In genomic region chr15:12689716-12690381, GRCm38 (mm10) we compare ENCODE assay signal across 14 mouse cellular contexts. TPM values are rescaled to one million over a fixed set of nuclear protein-coding genes. Genes with fewer than 3 reads are reported as not detected.
DNase-seq lines count a peak whose midpoint lies in the region; ATAC-seq and TF ChIP-seq lines count a peak whose summit lies in the region.
"Had no signal": no experiment of that assay in that cellular context is flagged by ENCODE, and none has a peak within 500 bp of the region (broad histone marks: within the 10 kb centered on the region; RNA-seq: fewer than 3 reads in every experiment).

No protein-coding gene starts in this region.

- in situ Hi-C loops in CH12.LX (cut with MboI; ENCODE audit: low pct_ligation_motif_present, low pct_unique_long_range_greater_than_20kb, low sequenced_read_pairs), result no loop called here

- WGBS in forebrain, embryonic 13.5 days, result 83% methylated on average over 7 of the region's 7 CpGs
- WGBS in forebrain, embryonic 10.5 days, result 88% methylated on average over 7 of the region's 7 CpGs

- no peaks in the 10 kb centered on the region for H3K9me3 ChIP-seq in forebrain, embryonic 13.5 days (replicated peaks)
- no peaks in the 10 kb centered on the region; the same call in 1 of the 2 replicates for H3K9me3 ChIP-seq in forebrain, embryonic 10.5 days
- peaks cover 6% of the 10 kb centered on the region for H3K9me3 ChIP-seq in CH12.LX (replicated peaks; ENCODE audit: low read length)
- H3K9me3 ChIP-seq: midbrain, embryonic 13.5 days; neural tube, embryonic 15.5 days; stomach, embryonic 15.5 days had no signal

- TF ChIP-seq POLR2A in CH12.LX (IDR thresholded peaks at IDR 0.05; ENCODE audit: low read depth, low read length), result no peak

- H3K4me1 ChIP-seq in forebrain, embryonic 13.5 days, result no peaks in the 10 kb centered on the region
- peaks cover 18% of the 10 kb centered on the region for H3K4me1 ChIP-seq in forebrain, embryonic 10.5 days
- peaks cover 0 to 4% of the 10 kb centered on the region in 2 experiments; a peak in 2 of 4 replicates for H3K4me1 ChIP-seq in CH12.LX (ENCODE audit: control insufficient read depth in 1 of 2, insufficient read depth in 2 of 2)
- H3K4me1 ChIP-seq: midbrain, embryonic 13.5 days; neural tube, embryonic 15.5 days; stomach, embryonic 15.5 days had no signal

- TF ChIP-seq EP300 in CH12.LX (IDR thresholded peaks at IDR 0.05; ENCODE audit: low read length), result no peak

- ATAC-seq in forebrain, embryonic 13.5 days, result peak; percentile 43; the same call in 1 of the 2 replicates
- ATAC-seq: hindbrain, embryonic 16.5 days; midbrain, embryonic 13.5 days had no signal

- H3K4me3 ChIP-seq in forebrain, embryonic 13.5 days, result no peak overlapping the region
- no peak overlapping the region for H3K4me3 ChIP-seq in forebrain, embryonic 10.5 days
- H3K4me3 ChIP-seq in left cerebral cortex, adult 2 months, result no peak overlapping the region
- no peak overlapping the region for H3K4me3 ChIP-seq in CH12.LX (replicated peaks in 1 of 3; ENCODE audit: low read depth in 2 of 3, low read length in 2 of 3, poor library complexity in 1 of 3)
- H3K4me3 ChIP-seq: midbrain, embryonic 13.5 days; neural tube, embryonic 15.5 days; stomach, embryonic 15.5 days had no signal

- no peak overlapping the region for H3K9ac ChIP-seq in forebrain, embryonic 13.5 days
- H3K9ac ChIP-seq in CH12.LX (ENCODE audit: insufficient read depth, low read depth), result no peak overlapping the region
- H3K9ac ChIP-seq: midbrain, embryonic 13.5 days; neural tube, embryonic 15.5 days; stomach, embryonic 15.5 days had no signal

- no peak overlapping the region for H3K27ac ChIP-seq in forebrain, embryonic 13.5 days
- no peak overlapping the region for H3K27ac ChIP-seq in forebrain, embryonic 10.5 days
- no peak overlapping the region for H3K27ac ChIP-seq in left cerebral cortex, adult 2 months
- no peak overlapping the region for H3K27ac ChIP-seq in CH12.LX (ENCODE audit: insufficient read depth, low read depth)
- H3K27ac ChIP-seq: midbrain, embryonic 13.5 days; neural tube, embryonic 15.5 days; stomach, embryonic 15.5 days had no signal

- no peak overlapping the region for H3K4me2 ChIP-seq in forebrain, embryonic 13.5 days
- no peak overlapping the region for H3K4me2 ChIP-seq in CH12.LX (ENCODE audit: insufficient read depth, low read depth, poor library complexity, severe bottlenecking)
- H3K4me2 ChIP-seq: midbrain, embryonic 13.5 days; neural tube, embryonic 15.5 days; stomach, embryonic 15.5 days had no signal

- TF ChIP-seq CTCF in left cerebral cortex, adult 2 months (IDR thresholded peaks at IDR 0.05), result peak; percentile 43
- peak; percentile 28 to 46 for TF ChIP-seq CTCF in CH12.LX (conservative IDR thresholded peaks at IDR 0.05 in 1 of 2, IDR thresholded peaks at IDR 0.05 in 1 of 2; ENCODE audit: low read depth in 2 of 2, low read length in 2 of 2)

- H3K79me2 ChIP-seq in CH12.LX (replicated peaks; ENCODE audit: control insufficient read depth, extremely low read depth, insufficient read depth, poor library complexity, severe bottlenecking), result no peaks in the 10 kb centered on the region

- TF ChIP-seq RAD21 in CH12.LX (IDR thresholded peaks at IDR 0.05; ENCODE audit: low read depth, low read length), result peak; percentile 23

- H3K36me3 ChIP-seq in forebrain, embryonic 13.5 days (ENCODE audit: poor library complexity, severe bottlenecking), result no peaks in the 10 kb centered on the region
- H3K36me3 ChIP-seq in forebrain, embryonic 10.5 days (replicated peaks), result no peaks in the 10 kb centered on the region
- no peaks in the 10 kb centered on the region for H3K36me3 ChIP-seq in CH12.LX (replicated peaks in 1 of 2; ENCODE audit: control insufficient read depth in 1 of 2, insufficient read depth in 1 of 2, low read length in 1 of 2)
- H3K36me3 ChIP-seq: midbrain, embryonic 13.5 days; neural tube, embryonic 15.5 days; stomach, embryonic 15.5 days had no signal

- no peaks in the 10 kb centered on the region for H3K27me3 ChIP-seq in forebrain, embryonic 13.5 days
- no peaks in the 10 kb centered on the region for H3K27me3 ChIP-seq in forebrain, embryonic 10.5 days (ENCODE audit: poor library complexity, severe bottlenecking)
- H3K27me3 ChIP-seq in CH12.LX (replicated peaks), result no peaks in the 10 kb centered on the region
- H3K27me3 ChIP-seq: midbrain, embryonic 13.5 days; neural tube, embryonic 15.5 days; stomach, embryonic 15.5 days had no signal

- DNase-seq in forebrain, embryonic 10.5 days (ENCODE audit: extremely low spot score, low spot score), result no peak
- no peak for DNase-seq in left cerebral cortex, adult 2 months (ENCODE audit: extremely low spot score in 1 of 2, low spot score in 2 of 2)
- no peak for DNase-seq in left cerebral cortex, adult 18-20 months (ENCODE audit: low spot score in 2 of 2)
- peak; percentile 33 for DNase-seq in CH12.LX (ENCODE audit: extremely low read depth)
- peak; percentile 5 to 53 for DNase-seq in adrenal gland, postnatal 36 days
- no peak for DNase-seq in urinary bladder, adult 2 months (ENCODE audit: low spot score)
- no peak for DNase-seq in adipocyte (ENCODE audit: low spot score)
- DNase-seq: cerebellum, adult 11 months; right cerebral cortex, postnatal 4 days had no signal

- dilution Hi-C loops in CH12.LX (cut with MboI; ENCODE audit: extremely low pct_ligation_motif_present, extremely low pct_unique_long_range_greater_than_20kb, low sequenced_read_pairs), result no loop called here

- intact Hi-C loops in left cerebral cortex, adult 2 months (cut with DNase I), result loop anchor here (5.0 kb wide), 1 partner anchor 102 kb away; no protein-coding TSS in a partner anchor

TF ChIP-seq in CH12.LX, 34 proteins besides CTCF, POLR2A, EP300 and RAD21:
- TF ChIP-seq SMC3 (IDR thresholded peaks at IDR 0.05; ENCODE audit: low read depth, low read length) (0 out of 2 replicates have a peak, but pooled peaks have one; percentile 5), NRF1 (IDR thresholded peaks at IDR 0.05; ENCODE audit: low read depth, low read length) (no peak)

RNA-seq across cellular contexts. Expression of gene Pdzd2, which starts 49.9 kb away (rescaled TPM):
- 3.9 and 5.5 TPM in 2 replicates for polyA plus RNA-seq in forebrain, embryonic 13.5 days (2015; fragmentation: Nextera tagmentation; extraction: Ambion mirVana)
- polyA plus RNA-seq in forebrain, embryonic 10.5 days (2016; fragmentation: Nextera tagmentation; extraction: Ambion mirVana), result 4.7 and 4.9 TPM in 2 replicates
- 10 to 100 TPM; 86.1 to 93.1 TPM for total RNA-seq in left cerebral cortex, adult 2 months (2021)
- total RNA-seq in left cerebral cortex, adult 18-20 months (2021), result 10 to 100 TPM; 59.8 to 64.7 TPM
- 0.17 and 0.21 TPM in 2 replicates for total RNA-seq in CH12.LX (2012; rRNA removed)
- total RNA-seq in CH12.LX (2014; rRNA removed), result 0.04 and 0.05 TPM in 2 replicates
- polyA plus RNA-seq in CH12.LX (2012; ENCODE audit: insufficient read length, low read depth), result 0.12 and 0.24 TPM in 2 replicates
- total RNA-seq in adrenal gland, postnatal 36 days (2021), result 10 to 100 TPM; 11.1 to 15.9 TPM
- polyA plus RNA-seq in urinary bladder, adult 2 months (2012; rRNA removed), result 20.0 and 29.4 TPM in 2 replicates

Comparison
In these comparisons a context has a peak if more than half of its experiments do, and no peak if none do; other contexts are left out.
1. DNase-seq: peak in CH12.LX (single experiment) and adrenal gland, postnatal 36 days (2 of 2); none in forebrain, embryonic 10.5 days (single experiment), left cerebral cortex, adult 2 months (0 of 2), left cerebral cortex, adult 18-20 months (0 of 2), urinary bladder, adult 2 months (single experiment) and adipocyte (single experiment).
2. RNA of gene Pdzd2, which starts 49.9 kb away (total RNA-seq): 86.1 to 93.1 TPM in left cerebral cortex, adult 2 months, 59.8 to 64.7 TPM in left cerebral cortex, adult 18-20 months and 11.1 to 15.9 TPM in adrenal gland, postnatal 36 days; 0.04 to 0.21 TPM in CH12.LX; every median in the first group is over 10 times any median in the second.